In the genomic region with DNA sequence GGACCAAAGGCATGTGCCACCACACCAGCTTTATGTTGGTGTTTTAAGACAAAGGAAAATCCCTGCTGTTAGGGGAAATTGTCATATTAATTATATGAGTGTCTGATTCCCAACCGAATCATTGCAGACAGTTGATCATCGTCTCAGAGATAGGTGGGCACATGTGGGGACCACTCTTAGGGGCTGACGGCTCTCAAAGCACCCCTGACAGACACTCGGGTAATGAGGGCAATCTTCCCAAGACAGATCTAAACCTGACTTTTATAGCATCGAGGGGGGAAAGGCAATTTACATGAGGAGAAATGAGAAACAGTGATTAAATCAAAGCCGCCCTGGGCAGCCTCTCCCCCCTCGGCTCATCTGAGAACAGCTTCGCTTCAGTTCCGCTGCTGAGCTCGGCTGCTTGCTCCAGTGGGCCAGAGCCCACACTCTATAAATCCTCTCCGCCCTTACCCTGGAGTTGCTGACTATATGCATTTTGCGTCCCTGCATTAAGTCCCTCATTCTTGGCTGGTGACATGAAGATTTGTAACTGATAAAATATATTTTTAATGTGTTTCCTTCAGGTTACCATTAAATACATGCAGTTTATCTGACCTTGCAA, we compare ENCODE assay signal across 14 mouse cellular contexts. TPM values are rescaled to one million over a fixed set of nuclear protein-coding genes. Genes with fewer than 3 reads are reported as not detected.
DNase-seq lines count a peak whose midpoint lies in the region; ATAC-seq lines count a peak whose summit lies in the region.
"Had no signal": no experiment of that assay in that cellular context is flagged by ENCODE, and none has a peak within 500 bp of the region (broad histone marks: within the 10 kb centered on the region; RNA-seq: fewer than 3 reads in every experiment).

No protein-coding gene starts in this region.

- peaks cover 7% of the 10 kb centered on the region; the same call in 1 of the 2 replicates for H3K27me3 ChIP-seq in forebrain, embryonic 10.5 days (ENCODE audit: poor library complexity, severe bottlenecking)
- no peaks in the 10 kb centered on the region for H3K27me3 ChIP-seq in forebrain, embryonic 11.5 days (ENCODE audit: control insufficient read depth, insufficient read depth, low read length)
- H3K27me3 ChIP-seq in neural tube, embryonic 11.5 days (ENCODE audit: control insufficient read depth, insufficient read depth, low read length) = no peaks in the 10 kb centered on the region
- no peaks in the 10 kb centered on the region for H3K27me3 ChIP-seq in midbrain, embryonic 14.5 days (ENCODE audit: control insufficient read depth, insufficient read depth, low read length)

- H3K4me1 ChIP-seq in forebrain, embryonic 10.5 days = peaks cover 39% of the 10 kb centered on the region
- peaks cover 4% of the 10 kb centered on the region; the same call in 1 of the 2 replicates for H3K4me1 ChIP-seq in forebrain, embryonic 11.5 days (replicated peaks; ENCODE audit: control insufficient read depth, insufficient read depth, low read length)
- H3K4me1 ChIP-seq in neural tube, embryonic 11.5 days (ENCODE audit: control insufficient read depth, insufficient read depth, low read length) = no peaks in the 10 kb centered on the region
- H3K4me1 ChIP-seq in midbrain, embryonic 14.5 days (ENCODE audit: control insufficient read depth, insufficient read depth, low read length) = peaks cover 12% of the 10 kb centered on the region; the same call in 1 of the 2 replicates

- H3K9me3 ChIP-seq in forebrain, embryonic 10.5 days = peaks cover 6% of the 10 kb centered on the region; the same call in 1 of the 2 replicates
- H3K9me3 ChIP-seq in forebrain, embryonic 11.5 days (ENCODE audit: control insufficient read depth, low read length) = no peaks in the 10 kb centered on the region; the same call in 1 of the 2 replicates
- H3K9me3 ChIP-seq in neural tube, embryonic 11.5 days (ENCODE audit: control insufficient read depth, low read length) = no peaks in the 10 kb centered on the region
- H3K9me3 ChIP-seq in midbrain, embryonic 14.5 days (ENCODE audit: control insufficient read depth, low read length) = no peaks in the 10 kb centered on the region
- H3K9me3 ChIP-seq: heart, embryonic 13.5 days had no signal

- intact Hi-C loops in left cerebral cortex, postnatal 36 days (cut with DNase I) = loop anchor here (5.0 kb wide), 1 partner anchor 61 kb away; no protein-coding TSS in a partner anchor

- WGBS in forebrain, embryonic 10.5 days = 73% methylated on average over 12 of the region's 12 CpGs
- 58% methylated on average over 12 of the region's 12 CpGs for WGBS in forebrain, embryonic 11.5 days
- WGBS in neural tube, embryonic 11.5 days = 38% methylated on average over 12 of the region's 12 CpGs
- 23% methylated on average over 12 of the region's 12 CpGs for WGBS in midbrain, embryonic 14.5 days

- H3K4me2 ChIP-seq in forebrain, embryonic 11.5 days (ENCODE audit: low read depth, low read length, severe bottlenecking) = no peak overlapping the region
- H3K4me2 ChIP-seq in neural tube, embryonic 11.5 days (ENCODE audit: low read depth) = no peak overlapping the region
- H3K4me2 ChIP-seq in midbrain, embryonic 14.5 days (ENCODE audit: low read length) = no peak overlapping the region
- H3K4me2 ChIP-seq: heart, embryonic 13.5 days had no signal

- DNase-seq in forebrain, embryonic 10.5 days (ENCODE audit: extremely low spot score, low spot score) = no peak
- no peak for DNase-seq in forebrain, embryonic 11.5 days (ENCODE audit: low spot score)
- DNase-seq in neural tube, embryonic 11.5 days (ENCODE audit: low spot score) = no peak
- no peak for DNase-seq in neural tube, embryonic 10.5 days (ENCODE audit: extremely low spot score, low spot score)
- peak; percentile 68 for DNase-seq in midbrain, embryonic 14.5 days
- no peak for DNase-seq in layer of hippocampus, postnatal 36 days
- DNase-seq in left cerebral cortex, postnatal 36 days (ENCODE audit: low spot score in 2 of 2) = no peak
- DNase-seq in ovary, postnatal 10 days (ENCODE audit: low spot score) = no peak
- DNase-seq: adrenal gland, adult 2 months; cerebellum, adult 8-10 months had no signal

- ATAC-seq in forebrain, embryonic 11.5 days (replicated peaks; ENCODE audit: low FRiP score) = no peak
- no peak for ATAC-seq in neural tube, embryonic 11.5 days (ENCODE audit: insufficient read depth, low FRiP score, low TSS enrichment)
- no peak for ATAC-seq in midbrain, embryonic 14.5 days (ENCODE audit: low FRiP score, low TSS enrichment)

- H3K9ac ChIP-seq in forebrain, embryonic 11.5 days (ENCODE audit: low read length) = no peak overlapping the region
- no peak overlapping the region for H3K9ac ChIP-seq in neural tube, embryonic 11.5 days (ENCODE audit: low read length)
- H3K9ac ChIP-seq in midbrain, embryonic 14.5 days (replicated peaks; ENCODE audit: low read length) = no peak overlapping the region
- H3K9ac ChIP-seq: heart, embryonic 13.5 days had no signal

- no peak overlapping the region for H3K4me3 ChIP-seq in forebrain, embryonic 10.5 days
- H3K4me3 ChIP-seq in forebrain, embryonic 11.5 days (ENCODE audit: low read depth, low read length) = no peak overlapping the region
- H3K4me3 ChIP-seq in neural tube, embryonic 11.5 days (ENCODE audit: low read depth, low read length) = no peak overlapping the region
- H3K4me3 ChIP-seq in midbrain, embryonic 14.5 days (replicated peaks; ENCODE audit: low read depth, low read length) = no peak overlapping the region
- H3K4me3 ChIP-seq: erythroblast, embryonic 14.5 days; heart, embryonic 13.5 days; myocyte had no signal

- H3K27ac ChIP-seq in forebrain, embryonic 10.5 days = peak overlapping the region; percentile 62
- H3K27ac ChIP-seq in forebrain, embryonic 11.5 days (ENCODE audit: low read depth, low read length) = no peak overlapping the region
- 0 out of 2 replicates have a peak overlapping the region, but pooled peaks have one; percentile 17 for H3K27ac ChIP-seq in neural tube, embryonic 11.5 days (ENCODE audit: low read depth, low read length)
- peak overlapping the region; percentile 60 for H3K27ac ChIP-seq in midbrain, embryonic 14.5 days (replicated peaks; ENCODE audit: low read depth, low read length)
- H3K27ac ChIP-seq: heart, embryonic 13.5 days; macrophage had no signal

- H3K36me3 ChIP-seq in forebrain, embryonic 10.5 days (replicated peaks) = no peaks in the 10 kb centered on the region
- no peaks in the 10 kb centered on the region for H3K36me3 ChIP-seq in forebrain, embryonic 11.5 days (ENCODE audit: control insufficient read depth, insufficient read depth, low read length)
- H3K36me3 ChIP-seq in neural tube, embryonic 11.5 days (ENCODE audit: control insufficient read depth, insufficient read depth, low read length) = no peaks in the 10 kb centered on the region
- H3K36me3 ChIP-seq in midbrain, embryonic 14.5 days (ENCODE audit: control insufficient read depth, insufficient read depth, low read length) = no peaks in the 10 kb centered on the region
- H3K36me3 ChIP-seq: heart, embryonic 13.5 days had no signal

RNA-seq across cellular contexts. Expression of a gene that starts 20.9 kb away (rescaled TPM):
- polyA plus RNA-seq in forebrain, embryonic 10.5 days (2016; fragmentation: Nextera tagmentation; extraction: Ambion mirVana) = 0.68 and 0.85 TPM in 2 replicates
- polyA plus RNA-seq in forebrain, embryonic 11.5 days (2014; fragmentation: Nextera tagmentation; extraction: Ambion mirVana) = 0.39 and 1.0 TPM in 2 replicates
- 0.69 and 0.76 TPM in 2 replicates for polyA plus RNA-seq in neural tube, embryonic 11.5 days (2014; fragmentation: Nextera tagmentation; extraction: Ambion mirVana)
- polyA plus RNA-seq in midbrain, embryonic 14.5 days (2014; fragmentation: Nextera tagmentation; extraction: Ambion mirVana) = 0.88 and 1.1 TPM in 2 replicates
- total RNA-seq in layer of hippocampus, postnatal 36 days (2021) = 1 to 10 TPM; 1.0 to 1.5 TPM
- total RNA-seq in left cerebral cortex, postnatal 36 days (2021) = under 1 TPM; 0.54 to 0.59 TPM
- polyA plus RNA-seq: adrenal gland, adult 2 months; erythroblast, embryonic 14.5 days; macrophage; myocyte had no signal

RNA-seq across cellular contexts. Expression of a gene that starts 40.6 kb away (rescaled TPM):
- polyA plus RNA-seq in forebrain, embryonic 10.5 days (2016; fragmentation: Nextera tagmentation; extraction: Ambion mirVana) = 11.5 and 13.9 TPM in 2 replicates
- 10.5 and 12.4 TPM in 2 replicates for polyA plus RNA-seq in forebrain, embryonic 11.5 days (2014; fragmentation: Nextera tagmentation; extraction: Ambion mirVana)
- polyA plus RNA-seq in neural tube, embryonic 11.5 days (2014; fragmentation: Nextera tagmentation; extraction: Ambion mirVana) = 8.7 and 9.4 TPM in 2 replicates
- 7.3 and 8.0 TPM in 2 replicates for polyA plus RNA-seq in midbrain, embryonic 14.5 days (2014; fragmentation: Nextera tagmentation; extraction: Ambion mirVana)
- 1 to 10 TPM in 1 of 2 experiments, under 1 TPM in 1; 0.96 to 1.0 TPM for total RNA-seq in layer of hippocampus, postnatal 36 days (2021)
- 1 to 10 TPM; 1.9 to 2.4 TPM for total RNA-seq in left cerebral cortex, postnatal 36 days (2021)
- polyA plus RNA-seq: erythroblast, embryonic 14.5 days had no signal
